In genomic region chr13:117289494-117290270, GRCm38 (mm10) we compare ENCODE assay signal across 8 mouse cellular contexts.
A peak's percentile ranks its signal among the peaks of the same experiment; 100 is the strongest.
DNase-seq lines count a peak whose midpoint lies in the region; ATAC-seq and TF ChIP-seq lines count a peak whose summit lies in the region.

No protein-coding gene starts in this region.

- H3K9ac ChIP-seq in forebrain, postnatal 0 days = no peak overlapping the region
- no peak overlapping the region for H3K9ac ChIP-seq in hindbrain, embryonic 14.5 days
- peak overlapping the region; percentile 50 for H3K9ac ChIP-seq in lung, embryonic 16.5 days (ENCODE audit: low read length)

- DNase-seq in NIH3T3 (ENCODE audit: low read depth) = peak; percentile 80
- peak; percentile 38 for DNase-seq in cerebellum, adult 11-12 months
- peak; percentile 84 for DNase-seq in forebrain, postnatal 0 days
- DNase-seq in hindbrain, embryonic 14.5 days (ENCODE audit: low spot score) = peak; percentile 89
- peak; percentile 80 to 82 for DNase-seq in layer of hippocampus, postnatal 10 days (ENCODE audit: low spot score in 2 of 2)
- peak; percentile 38 for DNase-seq in ovary, postnatal 36 days (ENCODE audit: low spot score)
- peak; percentile 45 to 64 for DNase-seq in thymus, postnatal 36 days

- H3K27ac ChIP-seq in forebrain, postnatal 0 days (ENCODE audit: low read depth, low read length) = no peak overlapping the region
- no peak overlapping the region for H3K27ac ChIP-seq in hindbrain, embryonic 14.5 days
- H3K27ac ChIP-seq in lung, embryonic 16.5 days (ENCODE audit: low read length) = no peak overlapping the region

- H3K9me3 ChIP-seq in forebrain, postnatal 0 days (ENCODE audit: low read length) = no peaks in the 10 kb centered on the region
- no peaks in the 10 kb centered on the region for H3K9me3 ChIP-seq in hindbrain, embryonic 14.5 days (ENCODE audit: control insufficient read depth, low read length)
- no peaks in the 10 kb centered on the region for H3K9me3 ChIP-seq in lung, embryonic 16.5 days (ENCODE audit: control insufficient read depth, low read length)

- no peaks in the 10 kb centered on the region for H3K27me3 ChIP-seq in forebrain, postnatal 0 days (ENCODE audit: insufficient read depth, low read length)
- no peaks in the 10 kb centered on the region for H3K27me3 ChIP-seq in hindbrain, embryonic 14.5 days (ENCODE audit: control insufficient read depth, insufficient read depth, low read length)
- no peaks in the 10 kb centered on the region for H3K27me3 ChIP-seq in lung, embryonic 16.5 days (ENCODE audit: control insufficient read depth, insufficient read depth, low read depth, low read length)

- H3K4me3 ChIP-seq in forebrain, postnatal 0 days (ENCODE audit: low read depth, low read length) = peak overlapping the region; percentile 9; the same call in 1 of the 2 replicates
- H3K4me3 ChIP-seq in hindbrain, embryonic 14.5 days (replicated peaks; ENCODE audit: low read length) = no peak overlapping the region
- 0 out of 2 replicates have a peak overlapping the region, but pooled peaks have one; percentile 24 for H3K4me3 ChIP-seq in lung, embryonic 16.5 days (ENCODE audit: low read length)

- H3K4me2 ChIP-seq in forebrain, postnatal 0 days (ENCODE audit: low read depth) = peak overlapping the region; percentile 26
- peak overlapping the region; percentile 44 for H3K4me2 ChIP-seq in hindbrain, embryonic 14.5 days (replicated peaks)
- H3K4me2 ChIP-seq in lung, embryonic 16.5 days (ENCODE audit: low read depth, low read length) = peak overlapping the region; percentile 50

- WGBS in forebrain, postnatal 0 days = 33% methylated on average over 17 of the region's 17 CpGs
- WGBS in hindbrain, embryonic 14.5 days = 31% methylated on average over 17 of the region's 17 CpGs
- 30% methylated on average over 17 of the region's 17 CpGs for whole genome bisulfite sequencing in lung, embryonic 16.5 days

- peak; percentile 85 for ATAC-seq in forebrain, postnatal 0 days
- peak; percentile 86 for ATAC-seq in hindbrain, embryonic 14.5 days (ENCODE audit: low FRiP score)
- ATAC-seq in lung, embryonic 16.5 days (ENCODE audit: low read depth) = peak; percentile 61; the same call in 1 of the 2 replicates

- peak; percentile 86 for TF ChIP-seq CTCF in forebrain, postnatal 0 days (IDR thresholded peaks at IDR 0.05; ENCODE audit: low read depth)

- H3K4me1 ChIP-seq in forebrain, postnatal 0 days (ENCODE audit: insufficient read depth) = no peaks in the 10 kb centered on the region
- H3K4me1 ChIP-seq in hindbrain, embryonic 14.5 days (replicated peaks; ENCODE audit: control insufficient read depth, insufficient read depth, low read length) = no peaks in the 10 kb centered on the region
- H3K4me1 ChIP-seq in lung, embryonic 16.5 days (replicated peaks; ENCODE audit: control insufficient read depth, insufficient read depth, low read length) = no peaks in the 10 kb centered on the region

- H3K36me3 ChIP-seq in forebrain, postnatal 0 days (ENCODE audit: insufficient read depth) = no peaks in the 10 kb centered on the region
- H3K36me3 ChIP-seq in hindbrain, embryonic 14.5 days (replicated peaks; ENCODE audit: control insufficient read depth, insufficient read depth) = no peaks in the 10 kb centered on the region
- no peaks in the 10 kb centered on the region for H3K36me3 ChIP-seq in lung, embryonic 16.5 days (ENCODE audit: control insufficient read depth, insufficient read depth, low read length)

Comparison
In these comparisons a context has a peak if more than half of its experiments do, and no peak if none do; other contexts are left out.
1. DNase-seq: peak in every context shown above with its lines; median percentile 89 in hindbrain, embryonic 14.5 days; 84 in forebrain, postnatal 0 days; 81 in layer of hippocampus, postnatal 10 days; 80 in NIH3T3; 54 in thymus, postnatal 36 days; 38 in cerebellum, adult 11-12 months; 38 in ovary, postnatal 36 days.